Mouse (Mus musculus) right cerebral cortex, adult 18-20 months (tissue): ENCODE results near the gene Pced1a.
A peak's percentile ranks its signal among the peaks of the same experiment; 100 is the strongest.

Experiments used
- DNase-seq: peaks from one replicate; pipeline ENCODE4 v3.0.0; 2022; ENCODE audit warnings: mixed read lengths

Pced1a gene

GRCm38 (mm10) chr2:130424126-130424853 lies at the start of gene Pced1a, which contains the start of gene Vps16:
Gene Pced1a (minus strand): TSS chr2:130424701.
Gene Vps16 (plus strand): TSS chr2:130424339.
- DNase-seq: peak; percentile 94

- no peak for DNase-seq
Measured at GRCm38 (mm10) chr2:130472908-130473510, 48.5 kb upstream of the Pced1a start.

- DNase-seq: no peak
Measured at GRCm38 (mm10) chr2:130469935-130470334, 45.4 kb upstream of the Pced1a start.

GRCm38 (mm10) chr2:130469366-130469765 lies 44.9 kb upstream of the Pced1a start:
- no peak for DNase-seq

- DNase-seq: no peak
Measured at GRCm38 (mm10) chr2:130466438-130466837, 41.9 kb upstream of the Pced1a start.

GRCm38 (mm10) chr2:130461287-130462071 lies 37.0 kb upstream of the Pced1a start:
- DNase-seq: no peak

- no peak for DNase-seq
Measured at GRCm38 (mm10) chr2:130459576-130459975, 35.1 kb upstream of the Pced1a start.

GRCm38 (mm10) chr2:130457871-130458270 lies 33.4 kb upstream of the Pced1a start:
- DNase-seq: no peak

- peak; percentile 30 for DNase-seq
Measured at GRCm38 (mm10) chr2:130454748-130455370, 30.4 kb upstream of the Pced1a start.

GRCm38 (mm10) chr2:130453421-130453820 lies 28.9 kb upstream of the Pced1a start:
- peak; percentile 48 for DNase-seq

- no peak for DNase-seq
Measured at GRCm38 (mm10) chr2:130452266-130452665, 27.8 kb upstream of the Pced1a start.

GRCm38 (mm10) chr2:130451727-130452090 lies 27.2 kb upstream of the Pced1a start:
- DNase-seq: no peak

GRCm38 (mm10) chr2:130451086-130451726 lies 26.7 kb upstream of the Pced1a start:
- no peak for DNase-seq

GRCm38 (mm10) chr2:130450434-130450796 lies 25.9 kb upstream of the Pced1a start:
- DNase-seq: peak; percentile 82

GRCm38 (mm10) chr2:130449794-130450433 lies 25.4 kb upstream of the Pced1a start, which contains the start of gene Ptpra:
Gene Ptpra (plus strand): TSS chr2:130450278.
- DNase-seq: peak; percentile 93

GRCm38 (mm10) chr2:130449021-130449793 lies 24.7 kb upstream of the Pced1a start:
- DNase-seq: no peak

- DNase-seq: no peak
Measured at GRCm38 (mm10) chr2:130448449-130448848, 23.9 kb upstream of the Pced1a start.

- no peak for DNase-seq
Measured at GRCm38 (mm10) chr2:130442162-130442561, 17.7 kb upstream of the Pced1a start.

GRCm38 (mm10) chr2:130439840-130440480 lies 15.5 kb upstream of the Pced1a start:
- DNase-seq: no peak

- no peak for DNase-seq
Measured at GRCm38 (mm10) chr2:130438861-130439260, 14.4 kb upstream of the Pced1a start.

- no peak for DNase-seq
Measured at GRCm38 (mm10) chr2:130436769-130437168, 12.3 kb upstream of the Pced1a start.
